Mouse (Mus musculus): ENCODE measurements around the gene Itpripl2. TPM values are rescaled to one million over a fixed set of nuclear protein-coding genes. Genes with fewer than 3 reads are reported as not detected.
A peak's percentile ranks its signal among the peaks of the same experiment; 100 is the strongest.

Gene Itpripl2
- polyA plus RNA-seq, 1 experiment from 2014 or later, result 6.7 TPM

DNA sequence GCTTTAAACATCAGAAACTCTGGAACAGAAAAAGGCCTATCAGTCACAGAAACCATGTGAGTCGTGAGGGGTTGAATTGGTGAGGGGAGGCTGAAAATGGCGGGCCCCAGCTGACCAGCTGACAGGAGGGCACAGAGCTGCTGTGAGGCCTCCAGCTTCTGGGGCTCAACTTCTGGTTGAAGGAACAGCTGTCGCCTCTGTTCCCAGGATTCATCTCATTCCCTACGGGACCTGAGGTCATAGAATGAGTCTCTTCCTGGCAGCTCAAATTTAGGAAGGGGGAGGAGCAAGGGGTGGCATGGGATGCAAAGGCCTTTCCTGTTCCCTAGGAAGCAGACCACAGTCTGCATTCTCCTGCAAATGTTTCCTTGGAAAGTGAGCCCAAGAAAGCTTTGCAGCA, 12.1 kb upstream of the Itpripl2 start:
- no peak overlapping the region for H3K27ac ChIP-seq (replicated peaks)
- DNase-seq (ENCODE audit: low spot score) (no peak), ATAC-seq (ENCODE audit: low FRiP score, low TSS enrichment) (no peak)
- no peaks in the 10 kb centered on the region for H3K4me1 ChIP-seq (replicated peaks; ENCODE audit: control insufficient read depth, insufficient read depth)
- no peak overlapping the region for H3K4me2 ChIP-seq (replicated peaks; ENCODE audit: low read depth)
- no peak for TF ChIP-seq EP300 (optimal IDR thresholded peaks at IDR 0.05)
- no peak for TF ChIP-seq CTCF (IDR thresholded peaks at IDR 0.05; ENCODE audit: low read depth)
- no peaks in the 10 kb centered on the region for H3K27me3 ChIP-seq (ENCODE audit: control insufficient read depth, insufficient read depth, low read length)
- no peak overlapping the region for H3K9ac ChIP-seq (ENCODE audit: low read length)
- WGBS, result 55% methylated on average over 4 of the region's 4 CpGs
- no peak overlapping the region for H3K4me3 ChIP-seq (ENCODE audit: low read depth, low read length)
- no peaks in the 10 kb centered on the region for H3K36me3 ChIP-seq (ENCODE audit: control insufficient read depth, insufficient read depth, low read length)
- no peaks in the 10 kb centered on the region for H3K9me3 ChIP-seq (ENCODE audit: control insufficient read depth, low read length)

DNA sequence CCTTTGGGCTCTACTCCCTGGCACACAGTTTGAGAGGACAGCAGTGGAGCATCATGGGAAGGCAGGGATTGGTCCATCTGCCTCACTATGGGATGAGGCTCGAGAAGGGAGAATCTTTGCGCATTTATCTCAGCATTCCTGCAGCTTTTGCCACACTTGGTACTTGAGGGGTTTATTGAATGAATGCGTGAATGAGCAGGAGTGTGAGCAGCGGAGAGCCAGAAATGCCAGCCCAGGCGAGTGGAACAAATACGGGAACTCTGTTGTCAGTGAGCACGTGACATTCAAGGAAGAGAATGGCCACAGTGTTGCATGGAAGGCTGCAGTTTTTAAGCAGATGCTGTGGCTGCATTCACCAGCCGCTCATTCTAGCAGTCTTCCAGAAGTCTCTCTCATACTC, 10.6 kb upstream of the Itpripl2 start:
- no peaks in the 10 kb centered on the region for H3K4me1 ChIP-seq (replicated peaks; ENCODE audit: control insufficient read depth, insufficient read depth)
- ATAC-seq (ENCODE audit: low FRiP score, low TSS enrichment) (no peak), DNase-seq (ENCODE audit: low spot score) (no peak)
- H3K36me3 ChIP-seq (ENCODE audit: control insufficient read depth, insufficient read depth, low read length), result no peaks in the 10 kb centered on the region
- TF ChIP-seq CTCF (IDR thresholded peaks at IDR 0.05; ENCODE audit: low read depth), result no peak
- no peak for TF ChIP-seq EP300 (optimal IDR thresholded peaks at IDR 0.05)
- no peaks in the 10 kb centered on the region for H3K27me3 ChIP-seq (ENCODE audit: control insufficient read depth, insufficient read depth, low read length)
- H3K9me3 ChIP-seq (ENCODE audit: control insufficient read depth, low read length), result no peaks in the 10 kb centered on the region
- no peak overlapping the region for H3K4me3 ChIP-seq (ENCODE audit: low read depth, low read length)
- H3K27ac ChIP-seq (replicated peaks), result no peak overlapping the region
- whole genome bisulfite sequencing, result 74% methylated on average over 8 of the region's 8 CpGs
- H3K9ac ChIP-seq (ENCODE audit: low read length), result no peak overlapping the region
- no peak overlapping the region for H3K4me2 ChIP-seq (replicated peaks; ENCODE audit: low read depth)

DNA sequence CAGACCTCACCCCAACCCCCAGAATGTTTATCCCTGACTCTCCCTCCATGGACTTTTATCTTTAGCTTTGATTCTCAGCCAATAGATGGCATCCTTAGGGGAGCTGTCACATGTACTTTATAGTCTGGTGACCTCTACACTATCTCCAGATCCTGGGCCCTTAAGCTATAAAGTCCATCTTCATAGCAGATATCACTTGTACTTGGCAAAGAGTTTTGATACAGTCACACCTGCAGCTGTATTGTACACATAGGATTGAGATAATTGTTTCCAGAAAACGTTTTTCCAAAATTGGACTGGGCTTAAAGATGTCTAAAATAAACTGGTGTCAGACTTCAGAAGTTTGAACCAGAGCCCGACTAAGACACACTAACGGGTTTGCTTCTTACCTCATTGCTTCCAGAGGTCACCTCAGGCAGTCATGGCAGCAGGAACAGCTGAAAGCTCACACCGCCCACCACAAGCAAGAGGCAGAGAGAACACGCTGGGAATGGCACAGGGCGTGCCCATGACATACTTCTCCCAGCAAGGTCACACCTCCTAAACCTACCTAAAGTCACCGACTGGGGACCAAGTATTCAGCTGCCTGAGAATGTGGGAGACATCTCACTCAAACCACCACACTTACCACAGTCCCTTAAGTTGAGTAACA, 8.1 kb upstream of the Itpripl2 start:
- WGBS, result 43% methylated on average over 7 of the region's 7 CpGs

DNA sequence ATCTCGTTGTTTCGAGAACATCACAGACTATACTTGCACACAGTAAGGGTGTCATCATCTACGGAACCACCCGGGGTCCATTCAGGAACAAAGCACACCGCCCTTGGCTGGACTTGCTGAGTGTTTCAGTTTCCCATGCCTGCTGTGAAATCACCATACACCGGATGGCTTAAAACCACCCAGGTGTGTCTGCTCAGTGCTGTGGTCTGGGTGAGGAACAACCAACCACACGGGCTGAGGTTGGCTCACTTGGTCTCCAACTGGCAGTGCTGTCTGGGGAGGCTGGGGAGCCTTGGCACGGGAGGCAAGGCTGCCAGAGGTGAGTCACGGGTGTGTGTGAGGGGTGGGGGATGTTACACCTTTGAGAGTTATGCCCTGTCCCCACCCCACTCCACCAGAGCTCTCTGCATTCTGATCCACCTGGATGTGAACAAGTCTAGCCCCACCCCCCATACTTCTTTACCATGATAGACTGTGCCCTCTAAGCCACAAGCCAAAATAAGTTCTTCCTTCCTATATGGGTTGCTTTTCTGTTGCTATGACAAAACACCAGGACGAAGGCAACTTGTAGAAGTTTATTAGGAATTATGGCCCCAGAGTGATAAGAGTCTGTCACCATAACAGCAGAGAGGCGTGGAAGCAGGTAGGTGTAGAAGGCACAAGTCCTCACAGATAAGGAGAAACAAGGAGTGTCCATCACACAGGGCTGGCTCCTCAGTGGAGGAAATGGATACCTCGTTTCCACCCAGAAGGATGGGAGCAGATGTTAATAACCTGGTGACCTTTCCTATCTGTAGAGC, 7.4 kb upstream of the Itpripl2 start:
- Histone ChIP-seq H3K4me1 (replicated peaks; ENCODE audit: control insufficient read depth, insufficient read depth) (no peaks in the 10 kb centered on the region), H3K36me3 (ENCODE audit: control insufficient read depth, insufficient read depth, low read length) (no peaks in the 10 kb centered on the region), H3K4me2 (replicated peaks; ENCODE audit: low read depth) (no peak overlapping the region), H3K27me3 (ENCODE audit: control insufficient read depth, insufficient read depth, low read length) (no peaks in the 10 kb centered on the region), H3K9me3 (ENCODE audit: control insufficient read depth, low read length) (no peaks in the 10 kb centered on the region), H3K27ac (replicated peaks) (peak overlapping the region; percentile 63), H3K9ac (ENCODE audit: low read length) (no peak overlapping the region), H3K4me3 (ENCODE audit: low read depth, low read length) (no peak overlapping the region)
- no peak for TF ChIP-seq CTCF (IDR thresholded peaks at IDR 0.05; ENCODE audit: low read depth)
- TF ChIP-seq EP300 (optimal IDR thresholded peaks at IDR 0.05), result no peak
- DNase-seq (ENCODE audit: low spot score) (peak; percentile 55), ATAC-seq (ENCODE audit: low FRiP score, low TSS enrichment) (peak; percentile 63)
- 63% methylated on average over 12 of the region's 12 CpGs for whole genome bisulfite sequencing

More for the DNA sequence above, 8.1 kb upstream of the Itpripl2 start:
- Histone ChIP-seq H3K9me3 (ENCODE audit: control insufficient read depth, low read length) (no peaks in the 10 kb centered on the region), H3K9ac (ENCODE audit: low read length) (no peak overlapping the region), H3K36me3 (ENCODE audit: control insufficient read depth, insufficient read depth, low read length) (no peaks in the 10 kb centered on the region), H3K27me3 (ENCODE audit: control insufficient read depth, insufficient read depth, low read length) (no peaks in the 10 kb centered on the region), H3K4me3 (ENCODE audit: low read depth, low read length) (no peak overlapping the region), H3K4me1 (replicated peaks; ENCODE audit: control insufficient read depth, insufficient read depth) (no peaks in the 10 kb centered on the region), H3K4me2 (replicated peaks; ENCODE audit: low read depth) (no peak overlapping the region), H3K27ac (replicated peaks) (no peak overlapping the region)
- TF ChIP-seq CTCF (IDR thresholded peaks at IDR 0.05; ENCODE audit: low read depth) (no peak), EP300 (optimal IDR thresholded peaks at IDR 0.05) (no peak)
- no peak for DNase-seq (ENCODE audit: low spot score)
- ATAC-seq (ENCODE audit: low FRiP score, low TSS enrichment), result 0 out of 2 replicates have a peak, but pooled peaks have one; percentile 38

DNA sequence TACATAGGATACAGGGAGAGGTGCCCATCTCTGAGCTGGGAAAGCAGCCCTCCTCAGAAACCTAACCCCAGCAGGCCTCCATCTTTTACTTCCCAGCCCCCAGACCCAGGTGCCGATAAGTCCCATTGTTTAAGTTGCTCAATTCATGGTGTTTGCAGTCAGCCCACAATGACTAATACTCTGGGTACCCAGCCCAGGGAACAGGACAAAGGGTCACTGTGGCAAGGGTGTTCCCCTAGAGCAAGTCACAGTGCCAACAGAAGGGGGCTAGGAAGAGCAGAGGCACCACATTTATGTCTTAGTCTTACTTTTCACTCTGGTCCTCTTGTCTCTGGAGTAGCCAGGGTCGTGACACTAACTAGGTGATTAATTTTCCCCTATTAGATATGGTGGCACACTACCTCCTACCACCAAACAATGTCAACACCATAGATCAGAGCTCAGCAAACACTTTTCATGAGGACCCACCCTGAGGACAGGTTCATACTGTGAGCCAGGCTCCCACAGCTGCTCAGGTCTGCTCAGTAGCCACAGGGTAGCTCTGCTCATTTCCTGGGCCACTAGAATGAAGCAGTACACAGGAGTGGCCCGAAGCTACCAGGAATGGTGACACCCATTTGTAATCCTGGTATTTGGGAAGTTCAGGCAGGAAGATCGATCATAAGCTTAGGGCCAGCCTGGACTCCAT, 3.3 kb upstream of the Itpripl2 start:
- peaks cover 8% of the 10 kb centered on the region for H3K4me1 ChIP-seq (replicated peaks; ENCODE audit: control insufficient read depth, insufficient read depth)
- 56% methylated on average over 4 of the region's 4 CpGs for WGBS
- H3K9ac ChIP-seq (ENCODE audit: low read length), result no peak overlapping the region
- no peak overlapping the region for H3K4me3 ChIP-seq (ENCODE audit: low read depth, low read length)
- peak overlapping the region; percentile 81 for H3K27ac ChIP-seq (replicated peaks)
- H3K36me3 ChIP-seq (ENCODE audit: control insufficient read depth, insufficient read depth, low read length), result peaks cover 2% of the 10 kb centered on the region
- no peaks in the 10 kb centered on the region for H3K27me3 ChIP-seq (ENCODE audit: control insufficient read depth, insufficient read depth, low read length)
- ATAC-seq (ENCODE audit: low FRiP score, low TSS enrichment), result peak; percentile 77
- TF ChIP-seq EP300 (optimal IDR thresholded peaks at IDR 0.05) (no peak), CTCF (IDR thresholded peaks at IDR 0.05; ENCODE audit: low read depth) (no peak; the same call in 1 of the 2 replicates)
- peak; percentile 73 for DNase-seq (ENCODE audit: low spot score)
- H3K4me2 ChIP-seq (replicated peaks; ENCODE audit: low read depth), result no peak overlapping the region
- no peaks in the 10 kb centered on the region for H3K9me3 ChIP-seq (ENCODE audit: control insufficient read depth, low read length)
